Mouse (Mus musculus): Measurements from ENCODE around the gene Pcdh15.

Gene Pcdh15

DNA sequence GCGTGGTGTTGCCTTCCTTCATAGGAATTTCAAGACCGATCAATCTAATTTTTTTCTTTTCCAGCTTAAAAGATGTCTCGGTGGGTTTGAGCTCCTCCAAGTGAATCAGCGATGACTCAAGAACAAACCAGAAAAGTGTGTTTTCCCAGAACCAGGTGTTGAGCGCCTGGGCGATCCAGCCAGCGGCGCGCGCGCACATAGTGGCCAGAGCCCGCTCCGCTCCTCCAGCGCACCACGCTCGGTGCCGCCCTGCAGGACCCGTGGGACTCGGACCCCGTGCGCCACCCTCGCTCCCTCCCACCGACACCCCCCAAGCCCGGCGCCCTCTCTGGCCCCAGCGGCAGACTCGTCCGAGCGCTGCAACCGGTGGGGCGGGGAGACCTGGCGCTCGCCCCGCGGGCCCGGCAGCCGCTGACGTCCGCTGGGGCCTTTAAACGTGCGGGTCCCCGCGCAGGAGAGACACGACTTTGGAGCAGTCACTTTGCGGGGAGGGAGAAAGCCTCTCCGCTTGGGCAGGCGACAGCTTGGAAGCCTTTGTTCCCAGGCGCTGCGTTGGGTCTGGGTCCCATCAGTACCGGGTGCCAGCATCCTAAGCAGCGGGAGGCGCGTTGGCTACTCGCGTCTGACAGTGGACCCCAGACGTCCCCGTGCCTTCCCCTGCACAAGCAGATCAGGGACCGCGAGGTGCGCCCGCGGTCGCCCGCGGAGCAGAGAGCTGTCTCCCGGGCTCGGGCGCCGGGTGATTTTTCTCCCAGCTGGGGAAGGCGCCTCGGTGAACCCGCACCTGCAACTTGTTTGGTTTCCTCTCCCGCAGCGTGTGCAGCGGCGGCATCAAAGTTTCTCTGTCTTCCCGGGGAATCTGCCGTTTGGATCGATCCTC is at the start of gene Pcdh15:
Gene Pcdh15 (plus strand): TSS at position 377 of the 880 bp plus-strand sequence.
- in situ Hi-C loops (cut with MboI; ENCODE audit: unreplicated experiment in 2 of 2) = no loop called here

DNA sequence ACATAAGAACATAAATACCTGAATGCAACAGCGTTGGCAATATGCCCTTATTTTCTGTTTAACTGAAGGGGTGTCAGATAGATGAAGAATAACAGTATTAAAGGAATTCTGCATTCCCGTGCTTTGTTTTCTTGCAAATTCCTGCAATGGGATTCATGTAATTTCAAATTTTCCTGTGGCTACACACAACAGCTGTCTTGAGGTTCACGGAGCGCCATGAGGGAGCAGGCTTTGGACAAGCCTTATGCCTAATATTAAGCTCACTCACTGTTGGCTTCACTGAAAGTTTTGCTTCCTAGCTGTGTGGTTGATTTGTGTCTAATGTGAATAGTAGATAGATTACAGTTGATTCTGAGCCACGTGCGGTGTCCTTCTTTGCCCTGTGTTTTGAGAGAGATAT is 47.1 kb upstream of the Pcdh15 start:
- in situ Hi-C loops (cut with MboI; ENCODE audit: unreplicated experiment in 2 of 2) = no loop called here

DNA sequence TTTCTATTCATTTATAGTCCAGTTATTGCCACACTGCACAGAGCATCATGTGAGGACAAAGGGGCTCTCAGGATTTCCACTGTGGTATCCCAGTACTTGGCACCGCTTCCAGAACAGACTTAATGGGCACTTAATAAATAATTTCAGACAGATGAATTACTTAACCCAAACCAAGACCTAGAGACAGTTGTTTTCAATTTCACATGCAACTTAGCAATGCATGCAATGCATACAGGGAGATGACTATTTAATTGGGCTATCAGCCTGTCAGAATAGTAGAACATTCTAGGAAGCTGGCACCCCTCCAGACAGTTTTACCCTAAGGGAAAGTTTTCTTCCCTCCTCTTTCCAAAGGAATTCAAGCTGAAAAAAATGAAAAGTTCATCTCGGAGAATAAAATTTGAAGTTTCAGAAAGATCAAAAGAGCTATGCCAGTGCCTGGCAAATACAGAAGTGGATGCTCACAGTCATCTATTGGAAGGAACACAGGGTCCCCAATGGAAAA is 39.4 kb upstream of the Pcdh15 start:
- in situ Hi-C loops (cut with MboI; ENCODE audit: unreplicated experiment in 2 of 2) = no loop called here

DNA sequence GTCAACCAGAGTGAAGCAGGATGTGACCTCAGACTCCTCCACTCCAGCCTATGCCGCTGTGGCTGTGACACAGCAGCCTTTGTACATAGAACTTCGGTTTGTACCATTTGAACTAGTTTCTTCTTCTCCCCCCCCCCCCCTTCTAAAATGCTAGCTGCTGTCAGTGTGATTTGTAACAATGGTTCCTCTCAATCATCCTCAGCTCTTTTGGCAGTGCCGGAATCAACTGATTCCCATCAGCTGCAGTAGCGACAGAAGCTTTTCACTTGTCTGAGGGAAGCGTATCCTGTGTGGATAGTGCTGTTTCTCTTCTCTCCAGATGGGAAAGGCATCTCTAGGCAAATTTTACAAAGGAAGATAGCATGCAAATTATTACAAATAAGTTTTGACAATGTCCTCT is 12.4 kb upstream of the Pcdh15 start:
- in situ Hi-C loops (cut with MboI; ENCODE audit: unreplicated experiment in 2 of 2) = no loop called here

DNA sequence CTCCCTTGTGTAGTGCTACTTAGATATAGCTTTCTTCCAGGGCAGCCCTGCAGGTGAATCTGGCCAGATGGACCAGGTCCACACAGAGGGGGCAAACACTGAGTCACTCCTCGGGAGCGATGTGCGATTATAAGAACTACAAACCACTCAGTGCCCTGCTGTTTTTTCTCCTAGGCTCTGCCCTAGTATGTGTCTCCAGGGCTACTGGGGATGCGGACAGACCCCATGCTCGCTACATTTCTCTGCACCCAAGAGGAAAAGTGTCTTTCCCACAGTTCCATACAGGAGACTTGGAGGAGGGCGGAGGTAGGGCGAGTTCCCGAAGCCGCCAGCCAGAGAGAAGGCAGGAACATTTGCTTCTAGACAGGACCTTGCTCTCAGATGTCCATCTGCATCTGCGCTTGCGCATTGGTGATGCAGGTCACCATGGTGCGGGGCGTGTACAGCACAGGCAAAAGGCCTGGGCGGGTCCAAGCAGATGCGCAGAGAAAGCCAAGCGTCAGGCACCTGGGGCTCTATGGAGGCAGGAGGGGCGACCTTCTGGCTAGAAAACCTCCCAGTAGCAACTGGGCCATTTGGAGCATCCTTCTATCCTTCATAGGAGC is 2.5 kb upstream of the Pcdh15 start:
- in situ Hi-C loops (cut with MboI; ENCODE audit: unreplicated experiment in 2 of 2) = no loop called here

DNA sequence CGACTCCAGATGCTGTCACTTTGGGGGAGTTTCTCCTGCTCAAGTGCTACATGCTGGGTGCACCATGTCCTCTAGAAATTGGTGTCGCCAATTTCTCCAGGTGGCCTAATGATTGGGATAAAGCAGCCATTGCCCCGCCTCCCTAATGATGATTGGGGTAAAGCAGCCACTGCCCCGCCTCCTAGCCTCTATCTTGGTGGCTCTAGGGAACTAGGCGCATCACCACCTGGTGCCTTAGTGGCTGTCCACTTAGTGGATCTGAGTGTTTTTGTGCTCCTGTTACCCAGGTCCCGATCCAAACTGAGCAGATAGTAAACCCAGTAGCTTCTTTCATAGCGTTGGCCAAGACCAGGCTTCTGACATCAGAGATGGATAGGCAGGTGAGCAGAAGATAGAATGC is 2.0 kb upstream of the Pcdh15 start:
- in situ Hi-C loops (cut with MboI; ENCODE audit: unreplicated experiment in 2 of 2) = no loop called here

DNA sequence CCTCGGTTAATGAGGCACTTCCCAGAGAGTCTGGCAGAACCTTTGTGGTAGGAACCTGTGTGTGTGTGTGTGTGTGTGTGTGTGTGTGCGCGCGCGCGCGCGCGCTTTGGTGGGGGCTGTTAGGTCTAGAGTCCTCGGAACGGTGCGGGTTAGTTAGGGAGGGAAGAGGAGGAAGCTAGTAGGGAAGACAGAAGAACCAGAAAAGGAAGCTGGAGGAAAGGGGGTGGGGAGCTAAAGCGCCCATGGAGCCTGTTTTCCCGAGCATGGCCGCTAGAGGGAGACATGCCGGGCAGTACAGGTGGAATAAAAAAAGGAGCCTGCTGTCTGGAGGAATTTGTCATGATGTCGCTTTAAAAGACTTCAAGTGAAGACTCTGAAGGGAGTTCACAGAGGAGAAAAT is 1.2 kb upstream of the Pcdh15 start:
- in situ Hi-C loops (cut with MboI; ENCODE audit: unreplicated experiment in 2 of 2) = no loop called here

DNA sequence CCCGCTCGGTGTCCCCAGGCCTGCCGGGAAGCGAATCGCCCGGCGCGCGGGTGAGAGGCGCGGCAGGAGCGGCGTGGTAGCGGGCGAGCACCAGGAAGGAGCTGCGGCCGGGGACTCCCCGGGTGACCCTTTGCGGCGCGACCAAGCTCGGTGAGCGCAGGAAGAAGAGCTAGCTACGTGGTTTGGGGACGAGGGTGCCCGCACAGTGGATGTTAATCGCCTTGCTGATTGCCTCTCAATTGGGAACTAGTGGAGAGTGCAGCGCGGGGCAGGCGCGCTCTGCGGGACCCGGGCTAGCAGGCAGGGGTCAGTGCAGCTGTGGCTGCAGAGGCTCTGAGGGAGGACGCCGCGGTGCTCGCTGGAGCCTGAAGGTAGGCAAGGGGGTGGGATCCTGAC is 702 bp downstream of the Pcdh15 start:
- in situ Hi-C loops (cut with MboI; ENCODE audit: unreplicated experiment in 2 of 2) = loop anchor here in 1 of 2 experiments (25.0 kb wide), 1 partner anchor 1788 kb away; no protein-coding TSS in a partner anchor

DNA sequence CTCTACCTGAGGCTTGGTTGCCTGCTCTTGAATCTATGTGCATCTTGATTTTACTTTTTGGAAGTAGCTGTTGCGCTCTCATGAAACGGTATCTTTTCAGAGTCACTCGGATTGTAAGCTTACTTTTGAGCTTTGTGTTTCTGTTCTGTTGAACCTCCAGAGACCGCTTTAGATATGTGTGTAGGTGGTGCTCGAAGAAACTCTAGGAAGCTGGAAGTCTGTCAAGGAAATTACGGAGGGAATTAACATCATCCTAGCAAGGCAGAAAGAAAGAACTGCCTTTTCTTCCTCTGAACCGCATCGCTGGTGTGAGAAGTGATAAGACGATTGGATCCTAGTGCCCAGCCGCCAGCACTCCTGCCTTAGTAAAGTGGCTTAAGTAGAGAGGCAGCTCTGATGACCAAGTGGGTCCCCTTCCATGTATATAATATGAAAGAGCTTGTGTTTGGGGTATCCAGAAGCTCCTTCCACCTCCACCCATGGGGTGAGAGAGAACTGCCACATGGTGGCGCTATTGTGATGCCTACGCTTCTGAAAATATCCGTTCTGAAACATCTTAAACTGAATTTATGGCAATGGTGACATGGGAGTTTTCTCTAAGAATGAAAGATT is 4.3 kb downstream of the Pcdh15 start:
- in situ Hi-C loops (cut with MboI; ENCODE audit: unreplicated experiment in 2 of 2) = loop anchor here in 1 of 2 experiments (25.0 kb wide), 1 partner anchor 1791 kb away; no protein-coding TSS in a partner anchor

DNA sequence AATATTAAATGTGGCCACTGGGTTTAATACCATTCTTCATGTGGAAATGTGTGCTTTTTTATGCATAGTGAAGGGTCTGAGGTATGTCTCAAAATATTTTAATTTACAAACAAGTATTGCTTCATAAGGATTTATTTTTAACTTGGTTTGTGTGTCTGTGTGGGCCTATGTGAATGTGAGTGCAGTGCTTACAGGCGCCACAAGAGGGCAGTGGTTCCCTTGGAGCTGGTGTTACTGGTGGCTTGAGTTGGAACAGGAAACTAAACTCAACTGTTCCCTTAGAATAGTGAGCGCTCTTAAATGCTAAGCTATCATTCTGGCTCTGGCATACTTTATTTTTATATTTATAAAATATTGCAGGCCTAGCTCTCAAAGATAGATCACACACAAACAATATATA is 6.8 kb downstream of the Pcdh15 start:
- in situ Hi-C loops (cut with MboI; ENCODE audit: unreplicated experiment in 2 of 2) = loop anchor here in 1 of 2 experiments (25.0 kb wide), 1 partner anchor 1794 kb away; no protein-coding TSS in a partner anchor

DNA sequence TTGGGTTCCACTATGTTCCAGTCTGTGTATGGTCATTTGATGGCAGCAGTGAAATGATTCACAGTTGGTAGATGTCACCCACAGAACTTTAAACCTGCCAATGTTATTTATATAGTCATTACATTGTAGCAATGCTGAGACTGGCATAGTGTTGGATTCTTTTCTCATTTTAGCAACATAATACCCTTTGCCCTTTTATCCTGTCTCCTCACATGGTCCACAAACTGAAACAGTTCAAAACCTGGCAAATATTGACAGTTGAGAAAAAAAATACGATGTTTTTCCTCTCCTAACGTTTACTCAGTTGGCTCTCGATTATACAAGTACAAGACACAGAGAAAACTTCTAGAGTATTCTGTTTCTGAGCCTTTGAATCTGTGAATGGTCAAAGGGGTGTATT is 38.8 kb downstream of the Pcdh15 start:
- in situ Hi-C loops (cut with MboI; ENCODE audit: unreplicated experiment in 2 of 2) = no loop called here

DNA sequence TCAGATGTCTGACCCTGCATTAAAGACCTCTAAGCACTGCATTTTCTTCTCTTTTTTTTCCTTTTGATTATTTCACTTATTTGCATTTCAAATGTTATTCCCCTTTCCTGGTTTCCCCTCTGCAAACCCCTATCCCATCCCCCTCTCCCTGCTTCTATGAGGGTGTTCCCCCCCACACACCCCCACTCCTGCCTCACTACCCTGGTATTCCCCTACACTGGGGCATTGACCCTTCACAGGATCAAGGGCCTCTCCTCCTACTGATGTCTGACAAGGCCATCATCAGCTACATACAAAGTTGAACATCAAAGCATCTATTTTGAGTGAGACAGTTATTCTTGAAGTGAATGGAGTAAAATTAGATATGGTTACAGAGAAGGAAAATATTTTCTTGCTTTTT is 48.4 kb downstream of the Pcdh15 start:
- in situ Hi-C loops (cut with MboI; ENCODE audit: unreplicated experiment in 2 of 2) = no loop called here

DNA sequence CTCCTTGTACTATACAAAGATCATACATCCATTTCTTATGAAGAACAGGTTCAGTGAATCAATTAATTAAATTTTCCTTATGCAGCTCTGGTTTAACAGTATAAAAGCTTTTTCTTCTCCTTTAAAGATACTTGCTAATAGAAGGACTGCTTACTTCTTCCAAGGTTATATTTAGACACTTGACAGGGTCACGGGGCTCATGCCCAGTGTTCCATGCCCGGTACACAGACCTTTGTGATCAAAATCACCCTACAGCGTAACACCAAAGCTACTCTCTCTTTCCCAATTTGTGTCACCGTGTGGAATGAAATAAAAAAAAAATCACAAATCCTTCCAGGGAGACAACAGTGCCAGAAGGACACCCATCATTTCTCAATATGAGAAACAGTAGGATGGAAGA is 48.8 kb downstream of the Pcdh15 start:
- in situ Hi-C loops (cut with MboI; ENCODE audit: unreplicated experiment in 2 of 2) = no loop called here

DNA sequence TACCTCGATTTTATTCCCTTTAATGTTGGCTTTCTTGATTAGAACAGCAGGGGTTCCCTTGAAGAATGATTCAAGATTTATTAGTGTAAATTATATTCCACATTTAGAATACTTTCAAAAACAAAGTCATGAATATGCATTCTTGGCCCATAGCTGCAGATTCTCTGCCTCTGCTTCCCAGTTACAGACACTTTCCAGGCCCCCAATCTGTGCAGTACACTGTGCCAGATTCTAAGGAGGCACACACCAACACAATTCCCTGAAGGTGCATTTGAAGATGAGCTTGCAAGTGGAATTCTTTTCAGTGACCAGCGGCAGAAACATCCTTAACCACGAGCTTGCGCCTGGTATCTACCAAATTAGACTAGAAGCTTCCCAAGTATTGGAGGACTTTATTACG is 55.4 kb downstream of the Pcdh15 start:
- in situ Hi-C loops (cut with MboI; ENCODE audit: unreplicated experiment in 2 of 2) = no loop called here

DNA sequence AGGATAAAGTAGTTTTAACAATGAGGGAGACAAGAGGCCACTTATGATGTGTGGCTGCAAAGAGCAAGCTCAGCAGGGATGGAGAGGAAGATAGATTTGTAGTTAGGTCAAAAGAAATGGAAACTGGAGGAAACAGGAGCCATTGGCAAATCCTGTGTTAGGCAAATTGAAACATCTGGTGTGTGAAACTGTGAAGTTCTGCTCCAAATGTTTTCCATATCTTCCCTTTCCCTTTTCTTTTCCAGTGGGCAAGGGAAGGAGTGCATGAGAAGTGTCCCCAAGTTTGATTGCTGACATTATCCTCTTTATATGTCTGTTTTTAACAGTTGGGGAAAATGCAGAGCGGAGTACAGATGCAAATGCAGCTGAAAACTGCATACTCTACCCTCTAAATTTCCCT is 62.6 kb downstream of the Pcdh15 start:
- in situ Hi-C loops (cut with MboI; ENCODE audit: unreplicated experiment in 2 of 2) = no loop called here

DNA sequence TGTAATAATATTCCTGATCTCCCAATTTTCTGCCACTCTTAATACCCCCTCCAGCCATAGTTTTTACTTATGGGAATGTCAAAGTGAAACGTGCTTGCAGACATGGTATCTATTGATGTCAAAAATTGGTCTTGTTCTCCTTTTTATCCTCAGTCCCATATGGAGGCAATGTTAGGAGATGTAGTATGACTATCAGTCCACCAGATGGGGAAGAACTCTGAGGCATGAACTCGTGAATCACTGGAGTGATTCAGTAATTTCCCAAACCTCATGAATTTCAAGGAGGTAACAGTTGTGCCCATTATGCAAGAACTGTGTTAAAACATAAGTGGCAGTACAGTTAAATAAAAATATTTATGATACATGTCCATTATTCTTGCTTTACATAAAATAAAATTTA is 116.9 kb downstream of the Pcdh15 start:
- in situ Hi-C loops (cut with MboI; ENCODE audit: unreplicated experiment in 2 of 2) = no loop called here

DNA sequence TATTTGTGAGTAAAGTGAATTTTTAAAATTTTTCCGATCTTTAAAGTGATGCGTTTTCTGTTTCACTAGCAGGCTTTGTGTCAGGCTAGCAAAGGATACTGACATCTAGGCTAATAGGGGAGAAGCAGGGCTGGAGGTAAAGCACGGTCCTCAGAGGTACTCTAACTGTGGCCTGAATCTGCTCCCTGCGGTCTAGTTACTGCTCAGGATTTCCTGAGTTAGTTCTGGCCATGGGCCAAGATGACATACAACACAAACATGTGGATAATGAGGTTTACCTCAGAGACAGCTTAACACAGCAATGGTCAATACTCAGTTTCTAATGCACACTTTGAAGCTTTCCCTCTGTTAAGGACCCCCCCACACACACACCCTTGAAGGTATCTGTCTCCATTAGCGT is 143.2 kb downstream of the Pcdh15 start:
- in situ Hi-C loops (cut with MboI; ENCODE audit: unreplicated experiment in 2 of 2) = no loop called here

DNA sequence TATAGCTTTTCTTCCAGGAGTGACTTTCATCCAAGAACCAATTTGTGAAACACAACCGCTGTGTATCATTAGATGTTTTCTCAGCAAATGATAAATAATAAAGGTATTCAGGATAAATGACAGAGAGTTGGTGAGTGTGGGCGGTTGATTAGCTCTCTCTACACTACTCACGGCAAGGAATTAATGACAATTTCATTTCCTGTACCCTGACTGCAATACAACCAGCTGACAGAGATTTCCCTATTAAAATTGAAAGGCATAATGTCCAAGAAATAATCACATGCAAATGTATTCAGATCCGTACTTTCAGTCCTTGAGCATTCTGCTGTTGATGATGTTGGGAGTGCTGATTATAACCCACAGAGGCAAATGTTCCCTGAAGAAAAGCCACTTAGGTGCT is 181.3 kb downstream of the Pcdh15 start:
- in situ Hi-C loops (cut with MboI; ENCODE audit: unreplicated experiment in 2 of 2) = no loop called here

DNA sequence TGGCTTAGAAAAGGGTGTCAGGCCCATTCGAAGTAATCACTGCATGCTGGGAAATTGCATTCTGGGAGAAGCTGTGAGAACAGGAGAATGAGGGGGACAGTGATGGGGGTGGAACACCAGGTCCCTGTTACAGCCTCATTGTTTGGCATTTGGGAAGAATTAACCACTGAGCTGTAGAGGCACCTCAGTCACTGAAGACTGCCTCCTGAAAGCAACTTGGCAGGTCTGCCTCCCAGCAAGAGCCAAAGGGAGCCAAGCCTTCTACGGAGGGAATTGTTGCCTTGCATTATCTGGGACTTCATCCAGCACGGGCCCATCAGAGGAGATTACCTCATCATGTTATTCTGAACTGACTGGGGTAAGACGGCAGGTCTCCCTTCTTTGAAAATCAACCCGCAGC is 197.3 kb downstream of the Pcdh15 start:
- in situ Hi-C loops (cut with MboI; ENCODE audit: unreplicated experiment in 2 of 2) = no loop called here

DNA sequence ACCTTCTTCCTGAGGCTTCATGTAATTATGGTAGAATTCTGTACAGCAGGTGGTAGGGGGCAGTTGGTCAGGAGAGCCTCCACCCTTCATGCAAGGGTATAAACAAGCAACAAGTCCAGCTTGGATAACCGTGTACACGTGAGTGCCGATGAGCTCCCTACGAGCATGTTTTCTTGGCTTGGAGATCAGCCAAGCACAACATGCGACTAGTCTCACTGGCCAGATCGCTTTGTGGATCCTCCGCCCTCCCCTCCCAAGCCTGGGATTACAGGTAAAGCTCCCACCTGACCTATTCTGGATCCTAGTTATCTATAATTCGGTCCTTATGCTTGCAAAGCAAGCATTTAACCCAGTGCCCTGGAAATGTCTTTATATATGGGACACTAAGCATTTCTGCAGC is 202.8 kb downstream of the Pcdh15 start:
- in situ Hi-C loops (cut with MboI; ENCODE audit: unreplicated experiment in 2 of 2) = no loop called here

DNA sequence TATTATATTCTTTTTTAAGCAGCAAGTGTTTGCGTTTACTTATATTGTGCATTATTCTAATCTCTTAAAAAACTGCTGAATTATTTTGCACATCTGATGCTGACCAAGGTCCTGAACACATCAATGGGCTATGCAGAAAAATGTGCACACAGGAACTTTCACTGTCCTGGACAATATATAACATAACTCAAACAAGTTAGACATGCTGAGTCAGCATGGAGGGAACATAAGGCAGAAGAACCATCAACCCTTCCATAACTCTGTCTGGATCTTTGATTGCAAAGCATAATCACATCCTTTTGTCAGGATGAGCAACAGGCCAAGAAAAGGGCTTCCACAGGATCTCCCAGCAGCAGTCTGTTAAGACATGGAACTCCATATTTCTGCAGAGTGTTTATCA is 207.5 kb downstream of the Pcdh15 start:
- in situ Hi-C loops (cut with MboI; ENCODE audit: unreplicated experiment in 2 of 2) = no loop called here
